Mouse (Mus musculus) kidney, embryonic 14.5 days (tissue): ENCODE results near the gene 2810408A11Rik. TPM values are rescaled to one million over a fixed set of nuclear protein-coding genes. Genes with fewer than 3 reads are reported as not detected.

ENCODE experiments used
- ATAC-seq: fragments of 200-750 bp; cut with Nextera tagmentation; 2 replicates; pipeline ENCODE4 v1.8.0; 2017; ENCODE audit warnings: moderate number of reproducible peaks, mild to moderate bottlenecking, moderate TSS enrichment, moderate library complexity; ENCODE audit not compliant: low FRiP score, low TSS enrichment
- H3K27ac ChIP-seq: fragments of 300-500 bp; sonication (generic); 2 replicates; pipeline ENCODE4 v1.5.1; 2014; ENCODE audit warnings: low read depth, mild to moderate bottlenecking, low read length, moderate library complexity, mixed read lengths
- H3K27me3 ChIP-seq: fragments of 300-500 bp; sonication (generic); 2 replicates; pipeline ENCODE4 v1.6.1; 2014; ENCODE audit warnings: mild to moderate bottlenecking, low read length; ENCODE audit not compliant: control insufficient read depth, insufficient read depth
- H3K36me3 ChIP-seq: fragments of 300-500 bp; sonication (generic); 2 replicates; pipeline ENCODE4 v1.6.1; 2014; ENCODE audit warnings: low read length, mixed read lengths; ENCODE audit not compliant: control insufficient read depth, insufficient read depth
- H3K4me1 ChIP-seq: fragments of 300-500 bp; sonication (generic); 2 replicates; pipeline ENCODE4 v1.6.1; 2014; ENCODE audit warnings: low read length, mixed read lengths; ENCODE audit not compliant: control insufficient read depth, insufficient read depth
- H3K4me2 ChIP-seq: fragments of 300-500 bp; sonication (generic); replicated peaks from 2 replicates; pipeline ENCODE4 v1.6.1; 2014; ENCODE audit warnings: low read depth, mild to moderate bottlenecking, low read length
- H3K4me3 ChIP-seq: fragments of 300-500 bp; sonication (generic); 2 replicates; pipeline ENCODE4 v1.5.1; 2014; ENCODE audit warnings: mild to moderate bottlenecking, low read length
- H3K9ac ChIP-seq: fragments of 300-500 bp; sonication (generic); 2 replicates; pipeline ENCODE4 v1.6.1; 2014; ENCODE audit warnings: low read depth, mild to moderate bottlenecking, low read length, moderate library complexity
- H3K9me3 ChIP-seq: fragments of 300-500 bp; sonication (generic); 2 replicates; pipeline ENCODE4 v1.6.1; 2016; ENCODE audit warnings: low read length; ENCODE audit not compliant: control insufficient read depth
- WGBS: fragments of 180-500 bp; shearing (Covaris S2); extraction: QIAGEN DNeasy Blood & Tissue Kit; methylation state at CpG from one replicate; pipeline ENCODE4 v1.1.7; 2014; 5-methylcytosine and 5-hydroxymethylcytosine counted together
- polyA plus RNA-seq: library from polyadenylated mRNA; unstranded; fragments of >200 nt; fragmentation: Nextera tagmentation; extraction: Ambion mirVana; gene quantifications from 2 replicates; pipeline ENCODE4 v1.2.1, GENCODE M21; 2014

The 2810408A11Rik gene
- polyA plus RNA-seq, 1 experiment from 2014 or later, result 15.1 TPM

- Histone ChIP-seq H3K9ac (peak within 1 kb of the TSS; percentile 50; the same call in 1 of the 2 replicates), H3K27ac (no peak within 1 kb of the TSS)
- WGBS, result 18% methylated on average over 30 of the region's 30 CpGs
These were observed 42.4 kb downstream of the 2810408A11Rik start, which contains the start of gene Tnk1 for GRCm38 (mm10) chr11:69858113-69858998. Gene Tnk1 (minus strand): TSS chr11:69858730.

DNA sequence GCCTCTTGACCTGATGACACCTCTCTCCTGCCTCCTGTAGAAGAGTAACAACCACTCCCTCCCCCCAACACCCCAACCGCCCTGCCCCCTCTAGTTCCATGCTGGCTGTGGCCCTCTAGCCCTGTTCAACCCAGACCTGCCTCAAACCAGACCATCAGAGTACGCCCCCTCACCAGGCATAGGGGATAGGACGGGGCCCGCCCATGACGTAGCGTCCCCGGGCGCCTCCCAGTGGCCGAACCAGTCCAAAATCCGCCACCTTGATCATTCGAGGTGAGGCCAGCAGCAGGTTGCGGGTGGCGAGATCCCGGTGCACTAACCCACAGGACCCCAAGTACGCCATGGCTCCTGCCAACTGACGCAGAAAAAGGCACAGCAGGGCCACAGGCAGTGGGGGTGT, 45.4 kb downstream of the 2810408A11Rik start:
- Histone ChIP-seq H3K9ac (peak overlapping the region; percentile 12; the same call in 1 of the 2 replicates), H3K4me1 (peaks cover 4% of the 10 kb centered on the region; the same call in 1 of the 2 replicates), H3K36me3 (peaks cover 20% of the 10 kb centered on the region), H3K27ac (no peak overlapping the region), H3K4me3 (no peak overlapping the region; the same call in 1 of the 2 replicates), H3K4me2 (no peak overlapping the region), H3K9me3 (no peaks in the 10 kb centered on the region), H3K27me3 (peaks cover 9% of the 10 kb centered on the region)
- peak; percentile 66 for ATAC-seq
- 24% methylated on average over 16 of the region's 16 CpGs for WGBS

More at GRCm38 (mm10) chr11:69858113-69858998, 42.4 kb downstream of the 2810408A11Rik start, which contains the start of gene Tnk1:
- Histone ChIP-seq H3K4me2 (peak within 1 kb of the TSS; percentile 29), H3K4me3 (peak within 1 kb of the TSS; percentile 20), H3K27me3 (peaks cover 9% of the 10 kb centered on the region), H3K36me3 (no peaks in the 10 kb centered on the region), H3K4me1 (peaks cover 4% of the 10 kb centered on the region; the same call in 1 of the 2 replicates), H3K9me3 (no peaks in the 10 kb centered on the region)
- ATAC-seq, result peak; percentile 36; the same call in 1 of the 2 replicates

DNA sequence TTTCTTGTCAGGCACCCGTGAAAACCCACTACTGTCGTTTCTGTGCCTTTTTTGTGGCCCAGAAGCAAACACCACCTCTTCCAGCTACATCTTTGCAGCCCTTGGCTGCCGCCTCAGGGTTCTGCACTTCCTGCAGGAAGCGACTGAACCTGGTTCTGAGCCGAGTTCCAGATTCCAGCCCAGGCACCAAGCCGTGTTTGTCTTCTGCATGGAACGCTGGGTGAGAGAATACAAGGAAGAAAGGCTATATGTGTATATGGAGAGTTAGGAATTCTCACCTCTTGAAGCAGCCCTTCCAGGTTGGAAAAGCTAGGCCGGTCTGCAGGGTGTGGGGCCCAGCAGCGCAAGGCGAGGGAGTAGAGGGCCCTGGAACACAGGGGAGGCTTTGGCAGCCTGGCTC, 46.1 kb downstream of the 2810408A11Rik start:
- H3K27ac ChIP-seq, result no peak overlapping the region
- no peak overlapping the region for H3K4me2 ChIP-seq
- no peak for ATAC-seq
- H3K4me1 ChIP-seq, result peaks cover 4% of the 10 kb centered on the region; the same call in 1 of the 2 replicates
- 87% methylated on average over 10 of the region's 10 CpGs for WGBS
- H3K27me3 ChIP-seq, result peaks cover 9% of the 10 kb centered on the region
- no peak overlapping the region for H3K4me3 ChIP-seq
- no peaks in the 10 kb centered on the region for H3K9me3 ChIP-seq
- peaks cover 27% of the 10 kb centered on the region for H3K36me3 ChIP-seq
- H3K9ac ChIP-seq, result no peak overlapping the region

GRCm38 (mm10) chr11:69853994-69854393, 46.8 kb downstream of the 2810408A11Rik start:
- Histone ChIP-seq H3K36me3 (peaks cover 33% of the 10 kb centered on the region), H3K9me3 (no peaks in the 10 kb centered on the region), H3K4me2 (no peak overlapping the region), H3K4me1 (peaks cover 4% of the 10 kb centered on the region; the same call in 1 of the 2 replicates), H3K4me3 (no peak overlapping the region), H3K27ac (no peak overlapping the region), H3K9ac (no peak overlapping the region), H3K27me3 (peaks cover 9% of the 10 kb centered on the region)
- no peak for ATAC-seq
- WGBS, result 63% methylated on average over 7 of the region's 7 CpGs

GRCm38 (mm10) chr11:69850754-69851153, 50.0 kb downstream of the 2810408A11Rik start:
- Histone ChIP-seq H3K9me3 (no peaks in the 10 kb centered on the region), H3K9ac (no peak overlapping the region), H3K4me2 (no peak overlapping the region), H3K4me3 (no peak overlapping the region), H3K4me1 (peaks cover 12% of the 10 kb centered on the region), H3K27ac (no peak overlapping the region), H3K36me3 (peaks cover 43% of the 10 kb centered on the region), H3K27me3 (no peaks in the 10 kb centered on the region)
- no peak for ATAC-seq
- WGBS, result 73% methylated on average over 8 of the region's 8 CpGs

- no peak overlapping the region for H3K4me2 ChIP-seq
- H3K27ac ChIP-seq, result no peak overlapping the region
- H3K36me3 ChIP-seq, result peaks cover 43% of the 10 kb centered on the region
- no peak for ATAC-seq
- H3K9me3 ChIP-seq, result no peaks in the 10 kb centered on the region
- peaks cover 8% of the 10 kb centered on the region; the same call in 1 of the 2 replicates for H3K4me1 ChIP-seq
- WGBS, result 93% methylated on average over 15 of the region's 15 CpGs
- H3K27me3 ChIP-seq, result no peaks in the 10 kb centered on the region
- H3K4me3 ChIP-seq, result no peak overlapping the region
- no peak overlapping the region for H3K9ac ChIP-seq
These were observed 50.9 kb downstream of the 2810408A11Rik start for GRCm38 (mm10) chr11:69849884-69850283.

DNA sequence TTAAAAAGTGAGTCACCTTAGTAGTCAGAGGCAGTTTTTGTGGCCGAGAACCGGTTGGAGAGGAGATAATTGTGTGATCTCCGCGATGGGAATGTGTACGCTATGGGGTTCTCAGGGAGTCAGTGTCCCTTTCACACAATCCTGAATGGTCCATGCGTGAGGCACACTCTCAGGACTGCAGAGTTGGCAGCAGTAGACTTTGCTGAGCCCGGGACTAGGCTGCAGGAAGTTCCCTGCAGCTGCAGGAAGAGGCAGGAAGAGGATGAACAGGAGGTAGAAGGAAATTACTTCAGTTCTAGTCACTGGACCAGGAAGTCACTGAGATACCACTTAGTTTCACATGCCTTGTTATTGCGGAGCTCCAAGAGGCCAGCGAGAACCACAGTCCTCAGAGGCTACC, 51.7 kb downstream of the 2810408A11Rik start:
- Histone ChIP-seq H3K9ac (no peak overlapping the region), H3K4me1 (peaks cover 8% of the 10 kb centered on the region; the same call in 1 of the 2 replicates), H3K4me3 (no peak overlapping the region), H3K36me3 (peaks cover 43% of the 10 kb centered on the region), H3K4me2 (no peak overlapping the region), H3K27ac (no peak overlapping the region), H3K27me3 (no peaks in the 10 kb centered on the region), H3K9me3 (no peaks in the 10 kb centered on the region)
- ATAC-seq, result no peak
- WGBS, result 85% methylated on average over 9 of the region's 9 CpGs

GRCm38 (mm10) chr11:69848021-69848420, 52.8 kb downstream of the 2810408A11Rik start:
- no peak overlapping the region for H3K27ac ChIP-seq
- H3K4me1 ChIP-seq, result peaks cover 8% of the 10 kb centered on the region; the same call in 1 of the 2 replicates
- peak overlapping the region; percentile 82; the same call in 1 of the 2 replicates for H3K4me2 ChIP-seq
- WGBS, result 97% methylated on average over 6 of the region's 6 CpGs
- peaks cover 43% of the 10 kb centered on the region for H3K36me3 ChIP-seq
- peak overlapping the region; percentile 80; the same call in 1 of the 2 replicates for H3K4me3 ChIP-seq
- H3K9me3 ChIP-seq, result no peaks in the 10 kb centered on the region
- no peak overlapping the region for H3K9ac ChIP-seq
- H3K27me3 ChIP-seq, result no peaks in the 10 kb centered on the region
- no peak for ATAC-seq
